Mouse (Mus musculus): Measurements from ENCODE around the gene Ppm1n. TPM values are rescaled to one million over a fixed set of nuclear protein-coding genes. Genes with fewer than 3 reads are reported as not detected.
A peak's percentile ranks its signal among the peaks of the same experiment; 100 is the strongest.

The Ppm1n gene
- total and polyA plus RNA-seq, 2 experiments from 2014 or later: 0.56 TPM; not detected in 1

DNA sequence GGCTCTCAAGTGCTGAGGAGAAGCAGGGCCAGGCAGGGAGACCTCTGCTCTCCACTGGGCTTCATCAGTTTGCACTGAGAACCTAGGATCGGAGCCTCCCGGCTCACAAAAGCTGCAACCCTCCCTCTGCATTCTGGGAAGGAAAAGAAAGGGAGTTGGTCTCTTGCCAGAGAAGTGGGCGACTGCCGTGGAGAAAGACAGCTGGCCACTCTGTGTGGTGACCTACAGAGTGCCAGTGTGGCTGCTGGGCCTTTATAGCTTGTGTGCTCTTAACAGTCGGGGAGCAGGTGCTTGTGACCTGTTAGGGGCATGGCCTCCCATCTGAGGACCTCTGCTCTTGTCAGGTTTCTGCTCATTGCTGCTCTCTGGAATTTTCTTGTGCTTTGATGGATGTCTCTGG lies 36.0 kb downstream of the Ppm1n start:
- Histone ChIP-seq H3K4me1 (ENCODE audit: control insufficient read depth, insufficient read depth) (peaks cover 6% of the 10 kb centered on the region), H3K36me3 (replicated peaks; ENCODE audit: control insufficient read depth, insufficient read depth, low read length) (peaks cover 26% of the 10 kb centered on the region), H3K27me3 (ENCODE audit: control insufficient read depth, insufficient read depth, low read length) (no peaks in the 10 kb centered on the region), H3K27ac (ENCODE audit: low read depth) (no peak overlapping the region), H3K4me2 (ENCODE audit: low read depth, low read length) (no peak overlapping the region), H3K4me3 (ENCODE audit: low read depth, low read length) (no peak overlapping the region), H3K9ac (replicated peaks; ENCODE audit: low read depth, low read length) (no peak overlapping the region), H3K9me3 (replicated peaks; ENCODE audit: control insufficient read depth, low read length) (no peaks in the 10 kb centered on the region)
- WGBS: 44% methylated on average over 5 of the region's 5 CpGs
- TF ChIP-seq EP300 (IDR thresholded peaks at IDR 0.05; ENCODE audit: low read depth) (no peak), CTCF (IDR thresholded peaks at IDR 0.05; ENCODE audit: low read depth) (no peak)
- ATAC-seq (ENCODE audit: insufficient read depth, low read depth) (no peak), DNase-seq (ENCODE audit: low spot score) (no peak)

GRCm38 (mm10) chr7:19242005-19242404 lies 37.9 kb downstream of the Ppm1n start:
- no peaks in the 10 kb centered on the region for H3K27me3 ChIP-seq (ENCODE audit: control insufficient read depth, insufficient read depth, low read length)
- peaks cover 18% of the 10 kb centered on the region for H3K4me1 ChIP-seq (ENCODE audit: control insufficient read depth, insufficient read depth)
- peaks cover 18% of the 10 kb centered on the region for H3K36me3 ChIP-seq (replicated peaks; ENCODE audit: control insufficient read depth, insufficient read depth, low read length)
- ATAC-seq (ENCODE audit: insufficient read depth, low read depth): no peak
- H3K9ac ChIP-seq (replicated peaks; ENCODE audit: low read depth, low read length): no peak overlapping the region
- TF ChIP-seq EP300 (IDR thresholded peaks at IDR 0.05; ENCODE audit: low read depth) (no peak), CTCF (IDR thresholded peaks at IDR 0.05; ENCODE audit: low read depth) (no peak)
- no peaks in the 10 kb centered on the region for H3K9me3 ChIP-seq (replicated peaks; ENCODE audit: control insufficient read depth, low read length)
- H3K4me2 ChIP-seq (ENCODE audit: low read depth, low read length): no peak overlapping the region
- H3K27ac ChIP-seq (ENCODE audit: low read depth): no peak overlapping the region
- 89% methylated on average over 1 of the region's 1 CpGs for WGBS
- no peak for DNase-seq (ENCODE audit: low spot score)
- H3K4me3 ChIP-seq (ENCODE audit: low read depth, low read length): no peak overlapping the region

- WGBS: 90% methylated on average over 8 of the region's 8 CpGs
- Histone ChIP-seq H3K9me3 (replicated peaks; ENCODE audit: control insufficient read depth, low read length) (no peaks in the 10 kb centered on the region), H3K4me3 (ENCODE audit: low read depth, low read length) (no peak overlapping the region), H3K4me1 (ENCODE audit: control insufficient read depth, insufficient read depth) (peaks cover 25% of the 10 kb centered on the region), H3K27ac (ENCODE audit: low read depth) (no peak overlapping the region), H3K4me2 (ENCODE audit: low read depth, low read length) (no peak overlapping the region), H3K36me3 (replicated peaks; ENCODE audit: control insufficient read depth, insufficient read depth, low read length) (peaks cover 14% of the 10 kb centered on the region), H3K9ac (replicated peaks; ENCODE audit: low read depth, low read length) (no peak overlapping the region), H3K27me3 (ENCODE audit: control insufficient read depth, insufficient read depth, low read length) (no peaks in the 10 kb centered on the region)
- ATAC-seq (ENCODE audit: insufficient read depth, low read depth): no peak
- no peak for DNase-seq (ENCODE audit: low spot score)
- no peak for TF ChIP-seq CTCF (IDR thresholded peaks at IDR 0.05; ENCODE audit: low read depth)
- no peak for TF ChIP-seq EP300 (IDR thresholded peaks at IDR 0.05; ENCODE audit: low read depth)
Observed at GRCm38 (mm10) chr7:19240905-19241463, 38.9 kb downstream of the Ppm1n start.

DNA sequence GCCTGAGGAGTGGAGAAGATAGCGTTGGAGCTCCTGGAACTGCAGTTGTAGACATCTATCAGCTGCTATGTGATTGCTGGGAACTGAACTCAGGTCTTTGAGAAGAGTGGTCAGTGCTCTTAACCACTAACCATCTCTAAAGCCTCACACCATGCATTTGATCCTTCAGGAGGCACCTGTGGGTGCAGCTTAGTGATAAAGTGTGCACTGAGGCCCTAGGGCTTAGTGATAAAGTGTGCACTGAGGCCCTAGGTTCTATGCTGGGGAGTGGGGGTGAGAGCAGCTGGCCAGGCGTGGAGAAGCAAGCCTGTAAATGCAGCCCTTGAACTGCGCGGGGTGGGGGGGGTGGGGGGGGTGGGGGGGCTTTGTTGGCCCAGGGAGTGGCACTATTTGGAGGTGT lies 39.9 kb downstream of the Ppm1n start:
- Histone ChIP-seq H3K9ac (replicated peaks; ENCODE audit: low read depth, low read length) (no peak overlapping the region), H3K4me1 (ENCODE audit: control insufficient read depth, insufficient read depth) (peaks cover 30% of the 10 kb centered on the region), H3K4me3 (ENCODE audit: low read depth, low read length) (no peak overlapping the region), H3K9me3 (replicated peaks; ENCODE audit: control insufficient read depth, low read length) (no peaks in the 10 kb centered on the region), H3K27me3 (ENCODE audit: control insufficient read depth, insufficient read depth, low read length) (no peaks in the 10 kb centered on the region), H3K36me3 (replicated peaks; ENCODE audit: control insufficient read depth, insufficient read depth, low read length) (peaks cover 4% of the 10 kb centered on the region), H3K4me2 (ENCODE audit: low read depth, low read length) (no peak overlapping the region), H3K27ac (ENCODE audit: low read depth) (0 out of 2 replicates have a peak overlapping the region, but pooled peaks have one; percentile 87)
- no peak for DNase-seq (ENCODE audit: low spot score)
- no peak for ATAC-seq (ENCODE audit: insufficient read depth, low read depth)
- TF ChIP-seq CTCF (IDR thresholded peaks at IDR 0.05; ENCODE audit: low read depth) (no peak), EP300 (IDR thresholded peaks at IDR 0.05; ENCODE audit: low read depth) (no peak)
- 77% methylated on average over 2 of the region's 4 CpGs for WGBS

GRCm38 (mm10) chr7:19239423-19239822 lies 40.4 kb downstream of the Ppm1n start:
- no peaks in the 10 kb centered on the region for H3K27me3 ChIP-seq (ENCODE audit: control insufficient read depth, insufficient read depth, low read length)
- TF ChIP-seq EP300 (IDR thresholded peaks at IDR 0.05; ENCODE audit: low read depth) (no peak), CTCF (IDR thresholded peaks at IDR 0.05; ENCODE audit: low read depth) (peak; percentile 98)
- no peak overlapping the region for H3K4me2 ChIP-seq (ENCODE audit: low read depth, low read length)
- ATAC-seq (ENCODE audit: insufficient read depth, low read depth) (peak; percentile 83), DNase-seq (ENCODE audit: low spot score) (peak; percentile 84)
- peaks cover 35% of the 10 kb centered on the region for H3K4me1 ChIP-seq (ENCODE audit: control insufficient read depth, insufficient read depth)
- WGBS: 0% methylated on average over 1 of the region's 1 CpGs
- H3K36me3 ChIP-seq (replicated peaks; ENCODE audit: control insufficient read depth, insufficient read depth, low read length): no peaks in the 10 kb centered on the region
- H3K9ac ChIP-seq (replicated peaks; ENCODE audit: low read depth, low read length): no peak overlapping the region
- H3K27ac ChIP-seq (ENCODE audit: low read depth): peak overlapping the region; percentile 87
- no peaks in the 10 kb centered on the region for H3K9me3 ChIP-seq (replicated peaks; ENCODE audit: control insufficient read depth, low read length)
- no peak overlapping the region for H3K4me3 ChIP-seq (ENCODE audit: low read depth, low read length)

- Histone ChIP-seq H3K27ac (ENCODE audit: low read depth) (peak overlapping the region; percentile 87), H3K9me3 (replicated peaks; ENCODE audit: control insufficient read depth, low read length) (no peaks in the 10 kb centered on the region), H3K4me1 (ENCODE audit: control insufficient read depth, insufficient read depth) (peaks cover 35% of the 10 kb centered on the region), H3K4me3 (ENCODE audit: low read depth, low read length) (no peak overlapping the region), H3K9ac (replicated peaks; ENCODE audit: low read depth, low read length) (no peak overlapping the region), H3K36me3 (replicated peaks; ENCODE audit: control insufficient read depth, insufficient read depth, low read length) (no peaks in the 10 kb centered on the region), H3K27me3 (ENCODE audit: control insufficient read depth, insufficient read depth, low read length) (no peaks in the 10 kb centered on the region), H3K4me2 (ENCODE audit: low read depth, low read length) (no peak overlapping the region)
- DNase-seq (ENCODE audit: low spot score): peak; percentile 79
- 59% methylated on average over 4 of the region's 4 CpGs for WGBS
- peak; percentile 28; the same call in 1 of the 2 replicates for ATAC-seq (ENCODE audit: insufficient read depth, low read depth)
- TF ChIP-seq EP300 (IDR thresholded peaks at IDR 0.05; ENCODE audit: low read depth): 0 out of 2 replicates have a peak, but pooled peaks have one; percentile 31
- no peak for TF ChIP-seq CTCF (IDR thresholded peaks at IDR 0.05; ENCODE audit: low read depth)
Observed at GRCm38 (mm10) chr7:19238344-19238743, 41.5 kb downstream of the Ppm1n start.
